Mouse (Mus musculus) hindbrain, postnatal 0 days (tissue): ENCODE results near the gene Smpx. TPM values are rescaled to one million over a fixed set of nuclear protein-coding genes. Genes with fewer than 3 reads are reported as not detected.

Source experiments
- ATAC-seq: fragments of 200-750 bp; cut with Nextera tagmentation; 2 replicates; pipeline ENCODE4 v1.8.0; 2017; ENCODE audit warnings: mild to moderate bottlenecking, moderate TSS enrichment, moderate library complexity
- DNase-seq: peaks from one replicate; pipeline ENCODE4 v3.0.0-alpha.2; 2015; ENCODE audit warnings: low spot score
- H3K27ac ChIP-seq: fragments of 300-500 bp; sonication (generic); 2 replicates; pipeline ENCODE4 v1.5.1; 2014; ENCODE audit warnings: mild to moderate bottlenecking
- H3K27me3 ChIP-seq: fragments of 300-500 bp; sonication (generic); 2 replicates; pipeline ENCODE4 v1.6.1; 2014; ENCODE audit warnings: low read length, mixed read lengths; ENCODE audit not compliant: insufficient read depth
- H3K36me3 ChIP-seq: fragments of 300-500 bp; sonication (generic); 2 replicates; pipeline ENCODE4 v1.6.1; 2014; ENCODE audit warnings: low read length, mixed read lengths; ENCODE audit not compliant: insufficient read depth
- H3K4me1 ChIP-seq: fragments of 300-500 bp; sonication (generic); 2 replicates; pipeline ENCODE4 v1.6.1; 2014; ENCODE audit warnings: antibody characterized with exemption, low read length, mixed read lengths; ENCODE audit not compliant: insufficient read depth
- H3K4me2 ChIP-seq: fragments of 300-500 bp; sonication (generic); 2 replicates; pipeline ENCODE4 v1.6.1; 2014; ENCODE audit warnings: low read depth, mild to moderate bottlenecking, low read length, moderate library complexity, mixed read lengths
- H3K4me3 ChIP-seq: fragments of 300-500 bp; sonication (generic); 2 replicates; pipeline ENCODE4 v1.5.1; 2014; ENCODE audit warnings: low read length
- H3K9ac ChIP-seq: fragments of 300-500 bp; sonication (generic); replicated peaks from 2 replicates; pipeline ENCODE4 v1.6.1; 2014; ENCODE audit warnings: mild to moderate bottlenecking, low read length, moderate library complexity, mixed read lengths
- H3K9me3 ChIP-seq: fragments of 300-500 bp; sonication (generic); 2 replicates; pipeline ENCODE4 v1.6.1; 2016; ENCODE audit warnings: low read length, mixed read lengths
- CTCF ChIP-seq: IDR thresholded peaks from 2 replicates; pipeline ENCODE4 v1.5.1; 2016; ENCODE audit warnings: antibody characterized with exemption, control low read depth, low read depth
- WGBS: fragments of 180-500 bp; shearing (Covaris S2); extraction: QIAGEN DNeasy Blood & Tissue Kit; methylation state at CpG from one replicate; pipeline ENCODE4 v1.1.7; 2014; 5-methylcytosine and 5-hydroxymethylcytosine counted together
- polyA plus RNA-seq: library from polyadenylated mRNA; unstranded; fragments of >200 nt; fragmentation: Nextera tagmentation; extraction: Ambion mirVana; gene quantifications from 2 replicates; pipeline ENCODE4 v1.2.1, GENCODE M21; 2015
- total RNA-seq: library from RNA; depleted of rRNA; stranded (reverse); fragments of >200 nt; gene quantifications from 2 replicates; pipeline ENCODE4 v1.2.3, GENCODE M21; 2014

Gene Smpx
- total and polyA plus RNA-seq, 2 experiments from 2014 or later = 0.63 TPM; not detected in 1

DNA sequence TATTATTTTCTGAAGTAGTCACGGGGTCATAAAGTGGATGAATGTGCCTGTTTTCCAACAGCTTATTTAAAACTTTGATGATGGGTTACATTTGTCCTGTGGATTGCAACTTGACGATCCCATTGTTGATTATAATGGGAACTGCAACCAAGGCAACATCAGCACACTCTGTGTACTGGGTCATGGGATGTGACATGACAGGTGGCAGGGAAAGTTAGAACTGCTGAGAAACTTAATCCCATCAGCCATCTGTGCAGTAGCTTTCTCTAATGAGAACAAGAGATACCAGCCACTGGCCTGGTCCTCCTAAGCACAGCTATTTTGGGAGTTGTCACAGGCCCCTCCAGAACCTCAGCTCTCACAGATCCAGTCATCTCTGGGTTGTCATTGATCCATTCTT, 8.5 kb downstream of the Smpx start:
- DNase-seq (no peak), ATAC-seq (no peak)
- no peak for TF ChIP-seq CTCF
- no peaks in the 10 kb centered on the region for H3K9me3 ChIP-seq
- H3K36me3 ChIP-seq = no peaks in the 10 kb centered on the region
- no peaks in the 10 kb centered on the region for H3K27me3 ChIP-seq
- WGBS = 67% methylated on average over 2 of the region's 2 CpGs
- H3K4me3 ChIP-seq = no peak overlapping the region
- H3K9ac ChIP-seq = no peak overlapping the region
- H3K4me1 ChIP-seq = no peaks in the 10 kb centered on the region
- no peak overlapping the region for H3K4me2 ChIP-seq
- no peak overlapping the region for H3K27ac ChIP-seq

DNA sequence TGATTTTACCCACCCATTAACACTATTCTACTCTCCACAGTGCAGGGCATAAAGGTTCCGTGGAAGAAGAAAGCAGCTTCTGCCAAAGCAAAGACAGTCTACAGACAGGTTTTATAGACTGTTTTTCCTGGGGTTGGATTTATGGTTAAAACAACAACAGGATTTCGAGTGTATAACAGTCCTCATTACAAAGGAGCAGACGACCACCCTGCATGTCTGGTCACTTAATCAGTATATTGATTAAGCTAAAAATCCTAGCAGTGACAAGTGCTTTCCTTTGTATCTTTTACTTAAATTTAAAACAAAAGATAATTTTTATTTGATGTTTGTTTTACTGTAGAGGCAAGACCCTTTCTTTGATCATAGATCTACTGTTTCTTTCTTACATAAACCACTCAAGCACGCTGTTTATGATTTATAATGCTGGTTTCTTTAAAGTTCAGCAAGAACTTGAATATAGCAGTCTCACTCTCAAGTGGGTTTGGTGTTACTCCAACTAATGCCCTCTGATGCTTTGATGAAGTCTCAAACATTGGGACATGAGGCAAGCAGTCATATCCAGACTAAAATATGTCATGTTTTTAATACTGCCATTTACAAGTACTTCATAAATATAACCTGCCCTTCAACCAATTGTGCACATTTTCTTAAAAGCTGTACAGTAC, 10.0 kb downstream of the Smpx start:
- ATAC-seq (no peak), DNase-seq (no peak)
- 70% methylated on average over 4 of the region's 4 CpGs for WGBS
- Histone ChIP-seq H3K36me3 (no peaks in the 10 kb centered on the region), H3K9me3 (no peaks in the 10 kb centered on the region), H3K4me2 (no peak overlapping the region), H3K4me1 (no peaks in the 10 kb centered on the region), H3K9ac (no peak overlapping the region), H3K27me3 (no peaks in the 10 kb centered on the region), H3K4me3 (no peak overlapping the region), H3K27ac (no peak overlapping the region)
- no peak for TF ChIP-seq CTCF

DNA sequence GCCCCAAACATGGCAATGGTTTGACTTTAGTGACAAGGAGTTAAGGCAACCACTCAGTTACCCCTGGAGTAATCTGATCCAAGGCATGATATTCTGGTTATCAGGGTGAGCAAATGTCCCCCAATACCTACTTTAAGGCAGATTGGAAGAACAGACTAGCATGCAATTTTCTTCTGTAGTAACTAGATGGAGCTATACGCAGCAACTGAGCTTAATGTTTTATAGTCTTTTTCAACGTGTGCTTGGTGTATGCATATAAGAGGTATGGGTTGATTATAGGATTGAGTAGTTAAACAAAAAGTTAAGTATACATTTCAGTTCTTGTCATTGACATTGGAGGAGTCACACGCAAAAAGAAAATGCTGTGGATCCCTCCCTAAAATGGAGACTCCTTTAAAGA, 21.2 kb downstream of the Smpx start:
- Histone ChIP-seq H3K36me3 (no peaks in the 10 kb centered on the region), H3K27ac (no peak overlapping the region), H3K4me1 (no peaks in the 10 kb centered on the region), H3K27me3 (no peaks in the 10 kb centered on the region), H3K9ac (no peak overlapping the region), H3K4me2 (no peak overlapping the region), H3K4me3 (no peak overlapping the region), H3K9me3 (no peaks in the 10 kb centered on the region)
- ATAC-seq = no peak
- no peak for DNase-seq
- 62% methylated on average over 3 of the region's 3 CpGs for WGBS
- peak; percentile 26; the same call in 1 of the 2 replicates for TF ChIP-seq CTCF

DNA sequence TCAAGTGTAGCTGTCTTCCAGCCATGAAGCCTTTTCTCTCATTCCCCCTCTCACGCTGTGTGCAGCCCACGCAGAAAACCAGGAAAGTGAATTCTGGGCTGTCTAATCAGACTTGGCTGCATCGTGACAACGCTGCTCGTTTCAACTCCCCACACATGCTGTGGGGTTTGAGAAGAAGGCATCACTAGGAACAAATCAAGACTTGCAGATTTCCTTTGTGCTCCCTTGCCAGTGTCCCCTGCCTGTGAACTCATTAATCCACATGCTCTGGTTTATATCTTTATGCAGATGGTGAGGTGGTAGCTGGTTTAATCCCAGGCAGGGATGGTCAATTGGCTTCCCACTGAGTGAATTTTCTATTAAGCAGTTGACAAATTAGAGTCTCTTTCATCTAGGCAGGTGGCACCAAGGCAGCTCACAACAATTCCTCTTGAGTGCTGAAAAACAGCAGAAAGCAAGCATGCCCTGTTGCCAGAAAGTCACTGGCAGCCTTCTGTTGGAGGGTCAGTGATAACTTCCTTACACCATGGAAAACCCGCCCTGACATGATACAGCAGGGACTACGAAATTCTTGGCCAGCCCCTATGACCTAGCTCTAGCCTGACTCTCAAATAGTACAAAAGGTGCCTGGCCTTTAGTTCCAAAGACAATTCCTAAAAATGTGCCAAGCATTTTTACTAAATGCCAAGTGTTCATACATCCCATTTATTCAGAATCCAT, 32.1 kb downstream of the Smpx start:
- peak; percentile 74 for ATAC-seq
- Histone ChIP-seq H3K4me3 (no peak overlapping the region), H3K9ac (no peak overlapping the region), H3K9me3 (no peaks in the 10 kb centered on the region), H3K4me2 (no peak overlapping the region), H3K27me3 (no peaks in the 10 kb centered on the region), H3K4me1 (no peaks in the 10 kb centered on the region), H3K36me3 (no peaks in the 10 kb centered on the region), H3K27ac (no peak overlapping the region)
- TF ChIP-seq CTCF = no peak
- DNase-seq = peak; percentile 39
- WGBS = 30% methylated on average over 7 of the region's 7 CpGs

DNA sequence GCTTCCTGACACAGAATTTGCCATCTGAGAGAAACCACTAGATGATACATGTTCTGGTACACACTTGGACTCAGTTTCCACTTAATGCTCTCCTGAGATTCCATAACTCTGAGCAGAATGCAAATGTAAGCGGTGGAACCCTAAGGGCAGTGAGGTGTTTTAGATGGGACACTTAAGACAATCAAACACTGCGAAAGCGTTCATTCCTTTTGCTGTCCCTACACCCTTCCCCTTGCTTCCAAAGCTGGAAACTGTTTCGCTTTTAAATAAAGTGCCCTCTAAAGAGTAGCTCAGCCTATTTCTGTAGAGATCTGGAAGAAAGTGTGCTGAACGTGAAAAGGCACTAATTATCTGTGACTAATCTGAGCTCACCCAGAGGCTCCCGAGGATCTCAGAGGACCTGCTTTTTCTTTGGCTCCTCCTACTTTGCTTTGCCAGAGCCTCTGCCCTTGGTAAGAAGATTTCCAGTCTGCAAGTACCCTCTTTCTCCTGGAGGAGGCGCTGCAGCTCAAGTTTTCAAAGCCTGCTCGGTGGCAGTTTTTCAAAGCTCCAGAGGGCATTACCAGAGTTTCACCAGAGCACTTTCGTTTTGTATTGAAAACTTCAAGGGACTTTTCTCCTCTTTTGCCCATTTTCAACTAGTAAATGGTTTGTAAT, 33.1 kb downstream of the Smpx start:
- Histone ChIP-seq H3K27ac (no peak overlapping the region), H3K36me3 (no peaks in the 10 kb centered on the region), H3K9ac (no peak overlapping the region), H3K4me2 (peak overlapping the region; percentile 30; the same call in 1 of the 2 replicates), H3K4me1 (no peaks in the 10 kb centered on the region), H3K27me3 (no peaks in the 10 kb centered on the region), H3K4me3 (no peak overlapping the region; the same call in 1 of the 2 replicates), H3K9me3 (no peaks in the 10 kb centered on the region)
- peak; percentile 75 for ATAC-seq
- peak; percentile 81 for TF ChIP-seq CTCF
- 26% methylated on average over 9 of the region's 9 CpGs for WGBS
- peak; percentile 88 for DNase-seq

DNA sequence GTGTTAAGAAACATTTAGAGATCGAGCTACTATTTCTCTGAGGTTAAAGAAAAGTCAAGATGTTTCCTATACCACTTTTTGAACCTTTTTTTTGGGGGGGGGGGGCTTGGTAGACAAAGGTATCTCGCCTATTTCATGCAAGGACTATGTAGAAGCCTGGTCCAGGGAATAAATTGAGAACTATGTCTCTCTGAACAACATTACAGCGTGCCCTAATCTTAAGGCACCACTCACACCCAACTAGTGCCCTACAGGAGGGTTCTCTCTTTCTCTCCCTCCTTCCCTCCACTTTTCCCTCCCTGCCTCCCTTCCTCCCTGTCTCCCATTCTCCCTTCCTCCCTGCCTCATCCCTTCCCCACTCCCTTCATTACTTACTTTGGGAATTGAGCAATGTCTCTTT, 33.6 kb downstream of the Smpx start:
- WGBS = 61% methylated on average over 3 of the region's 3 CpGs
- no peaks in the 10 kb centered on the region for H3K9me3 ChIP-seq
- no peak for TF ChIP-seq CTCF
- no peaks in the 10 kb centered on the region for H3K4me1 ChIP-seq
- H3K27me3 ChIP-seq = no peaks in the 10 kb centered on the region
- ATAC-seq = no peak
- no peaks in the 10 kb centered on the region for H3K36me3 ChIP-seq
- H3K4me2 ChIP-seq = no peak overlapping the region
- no peak overlapping the region for H3K9ac ChIP-seq
- H3K27ac ChIP-seq = no peak overlapping the region
- H3K4me3 ChIP-seq = no peak overlapping the region; the same call in 1 of the 2 replicates
- no peak for DNase-seq

DNA sequence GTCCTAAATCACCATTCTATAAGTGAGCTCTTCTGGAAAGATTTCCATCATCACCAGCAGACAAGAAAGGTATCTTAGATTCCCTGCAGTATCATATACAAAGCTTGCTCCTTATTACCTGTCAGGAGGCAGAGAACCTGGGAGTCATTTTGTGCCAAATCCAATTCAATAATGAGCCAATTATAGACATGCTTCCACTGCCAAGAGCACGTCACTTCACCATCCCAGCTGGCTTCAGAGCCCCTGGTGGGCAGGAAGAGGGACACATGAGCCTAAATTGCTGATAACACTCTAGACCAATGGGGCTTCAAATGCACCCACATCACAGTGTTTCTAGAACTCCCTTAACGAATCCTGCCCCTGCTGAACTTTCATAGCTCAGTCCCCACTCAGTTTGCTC, 35.1 kb downstream of the Smpx start:
- Histone ChIP-seq H3K27me3 (no peaks in the 10 kb centered on the region), H3K4me2 (no peak overlapping the region), H3K4me1 (no peaks in the 10 kb centered on the region), H3K36me3 (no peaks in the 10 kb centered on the region), H3K9me3 (no peaks in the 10 kb centered on the region), H3K9ac (no peak overlapping the region), H3K27ac (no peak overlapping the region), H3K4me3 (no peak overlapping the region)
- no peak for ATAC-seq
- WGBS = 49% methylated on average over 2 of the region's 2 CpGs
- TF ChIP-seq CTCF = no peak
- no peak for DNase-seq
